Mouse (Mus musculus) CH12.LX (cell line): Measurements from ENCODE around the gene Eif3b. TPM values are rescaled to one million over a fixed set of nuclear protein-coding genes. Genes with fewer than 3 reads are reported as not detected.

ENCODE experiments used
- DNase-seq: peaks from one replicate; pipeline ENCODE4 v3.0.0-alpha.2; 2013; ENCODE audit errors: extremely low read depth
- H3K27ac ChIP-seq: 2 replicates; pipeline ENCODE4 v1.5.1; 2012; ENCODE audit warnings: low read depth, mild to moderate bottlenecking, control low read depth, moderate library complexity; ENCODE audit not compliant: insufficient read depth
- H3K27me3 ChIP-seq: replicated peaks from 2 replicates; pipeline ENCODE3; 2012; ENCODE audit warnings: inconsistent platforms
- H3K36me3 ChIP-seq, 2 experiments: replicated peaks in 1 of 2; 2 replicates each; pipeline versions ENCODE3 to v1.6.1; 2012; ENCODE audit warnings: inconsistent platforms in 1 of 2, low read length in 1 of 2, mild to moderate bottlenecking in 1 of 2, mixed read lengths in 1 of 2, moderate library complexity in 1 of 2; ENCODE audit not compliant: control insufficient read depth in 1 of 2, insufficient read depth in 1 of 2
- H3K4me1 ChIP-seq, 2 experiments: 2 replicates each; pipeline ENCODE4 v1.6.1; 2012; ENCODE audit warnings: inconsistent platforms in 1 of 2, moderate library complexity in 1 of 2; ENCODE audit not compliant: insufficient read depth in 2 of 2, control insufficient read depth in 1 of 2
- H3K4me2 ChIP-seq: 2 replicates; pipeline ENCODE4 v1.6.1; 2012; ENCODE audit warnings: low read depth, mild to moderate bottlenecking, control low read depth; ENCODE audit not compliant: poor library complexity, insufficient read depth, severe bottlenecking
- H3K4me3 ChIP-seq, 3 experiments: fragments of 150-350 bp in 1 of 3; sonication (generic) in 1 of 3; replicated peaks in 1 of 3; 2 replicates each; pipeline versions ENCODE3 to v1.5.1; 2011 to 2012; ENCODE audit warnings: low read depth in 2 of 3, low read length in 2 of 3, mild to moderate bottlenecking in 2 of 3, moderate library complexity in 2 of 3, control low read depth in 1 of 3, improper control_type of control experiment in 1 of 3, inconsistent platforms in 1 of 3, mixed read lengths in 1 of 3; ENCODE audit not compliant: poor library complexity in 1 of 3
- H3K79me2 ChIP-seq: replicated peaks from 2 replicates; pipeline ENCODE4 v1.6.1; 2012; ENCODE audit warnings: mild to moderate bottlenecking, moderate library complexity; ENCODE audit not compliant: control insufficient read depth, poor library complexity, insufficient read depth, severe bottlenecking; ENCODE audit errors: extremely low read depth
- H3K9ac ChIP-seq: 2 replicates; pipeline ENCODE4 v1.6.1; 2012; ENCODE audit warnings: low read depth, mild to moderate bottlenecking, control low read depth, moderate library complexity; ENCODE audit not compliant: insufficient read depth
- H3K9me3 ChIP-seq: replicated peaks from 2 replicates; pipeline ENCODE3; 2012; ENCODE audit warnings: low read length, inconsistent platforms, mixed read lengths
- BHLHE40 ChIP-seq: IDR thresholded peaks from 2 replicates; pipeline ENCODE4 v1.6.1; 2011; ENCODE audit warnings: mild to moderate bottlenecking, low read depth, low read length, improper control_type of control experiment
- CHD1 ChIP-seq: IDR thresholded peaks from 2 replicates; pipeline ENCODE4 v1.6.1; 2012; ENCODE audit warnings: low read depth, low read length, improper control_type of control experiment, inconsistent platforms
- CTCF ChIP-seq, 2 experiments: IDR thresholded peaks in 1 of 2; conservative IDR thresholded peaks in 1 of 2; 2 replicates each; pipeline ENCODE4 v1.5.1; 2011 to 2012; ENCODE audit warnings: low read depth in 2 of 2, low read length in 2 of 2, improper control_type of control experiment in 1 of 2, inconsistent platforms in 1 of 2, mild to moderate bottlenecking in 1 of 2, moderate library complexity in 1 of 2
- E2F4 ChIP-seq: IDR thresholded peaks from 2 replicates; pipeline ENCODE4 v1.6.1; 2011; ENCODE audit warnings: low read depth, low read length, improper control_type of control experiment; ENCODE audit not compliant: insufficient replicate concordance
- ELF1 ChIP-seq: IDR thresholded peaks from 2 replicates; pipeline ENCODE4 v1.6.1; 2014; ENCODE audit warnings: low read depth, mild to moderate bottlenecking, inconsistent platforms, low read length, improper control_type of control experiment
- EP300 ChIP-seq: IDR thresholded peaks from 2 replicates; pipeline ENCODE4 v1.6.1; 2011; ENCODE audit warnings: low read length, improper control_type of control experiment
- HCFC1 ChIP-seq: IDR thresholded peaks from 2 replicates; pipeline ENCODE4 v1.6.1; 2012; ENCODE audit warnings: low read depth, mild to moderate bottlenecking, inconsistent platforms, low read length, improper control_type of control experiment
- JUN ChIP-seq: IDR thresholded peaks from 2 replicates; pipeline ENCODE4 v1.6.1; 2011; ENCODE audit warnings: low read depth, mild to moderate bottlenecking, low read length, improper control_type of control experiment, moderate library complexity; ENCODE audit not compliant: insufficient read depth
- MAFK ChIP-seq: IDR thresholded peaks from 2 replicates; pipeline ENCODE4 v1.6.1; 2011; ENCODE audit warnings: low read length, improper control_type of control experiment; ENCODE audit not compliant: insufficient replicate concordance
- MAZ ChIP-seq: IDR thresholded peaks from 2 replicates; pipeline ENCODE4 v1.6.1; 2012; ENCODE audit warnings: low read depth, mild to moderate bottlenecking, inconsistent platforms, low read length, improper control_type of control experiment, moderate library complexity
- MEF2A ChIP-seq: IDR thresholded peaks from 2 replicates; pipeline ENCODE4 v1.6.1; 2014; ENCODE audit warnings: low read depth, mild to moderate bottlenecking, inconsistent platforms, low read length, improper control_type of control experiment, borderline replicate concordance
- MXI1 ChIP-seq: IDR thresholded peaks from 2 replicates; pipeline ENCODE4 v1.6.1; 2011; ENCODE audit warnings: mild to moderate bottlenecking, low read depth, low read length, improper control_type of control experiment
- MYC ChIP-seq: IDR thresholded peaks from 2 replicates; pipeline ENCODE4 v1.6.1; 2011; ENCODE audit warnings: low read depth, mild to moderate bottlenecking, improper control_type of control experiment, low read length
- NRF1 ChIP-seq: IDR thresholded peaks from 2 replicates; pipeline ENCODE4 v1.6.1; 2014; ENCODE audit warnings: low read depth, mild to moderate bottlenecking, inconsistent platforms, low read length, improper control_type of control experiment, moderate library complexity
- POLR2A ChIP-seq: IDR thresholded peaks from 2 replicates; pipeline ENCODE4 v1.6.1; 2011; ENCODE audit warnings: low read depth, mild to moderate bottlenecking, improper control_type of control experiment, low read length
- POLR2AphosphoS2 ChIP-seq: IDR thresholded peaks from 2 replicates; pipeline ENCODE4 v1.6.1; 2011; ENCODE audit warnings: low read depth, low read length, improper control_type of control experiment
- RAD21 ChIP-seq: IDR thresholded peaks from 2 replicates; pipeline ENCODE4 v1.6.1; 2011; ENCODE audit warnings: low read depth, mild to moderate bottlenecking, low read length, improper control_type of control experiment, moderate library complexity
- SIN3A ChIP-seq: IDR thresholded peaks from 2 replicates; pipeline ENCODE4 v1.6.1; 2012; ENCODE audit warnings: low read length, improper control_type of control experiment, inconsistent platforms
- TBP ChIP-seq: conservative IDR thresholded peaks from 2 replicates; pipeline ENCODE4 v1.6.1; 2011; ENCODE audit warnings: low read depth, low read length, improper control_type of control experiment
- UBTF ChIP-seq: IDR thresholded peaks from 2 replicates; pipeline ENCODE4 v1.6.1; 2012; ENCODE audit warnings: low read depth, mild to moderate bottlenecking, inconsistent platforms, low read length, improper control_type of control experiment, moderate library complexity
- USF2 ChIP-seq: conservative IDR thresholded peaks from 2 replicates; pipeline ENCODE4 v1.6.1; 2011; ENCODE audit warnings: low read depth, low read length, improper control_type of control experiment
- ZC3H11A ChIP-seq: IDR thresholded peaks from 2 replicates; pipeline ENCODE4 v1.6.1; 2012; ENCODE audit warnings: low read depth, mild to moderate bottlenecking, inconsistent platforms, low read length, improper control_type of control experiment
- ZKSCAN1 ChIP-seq: IDR thresholded peaks from 2 replicates; pipeline ENCODE4 v1.6.1; 2012; ENCODE audit warnings: low read depth, inconsistent platforms, low read length, improper control_type of control experiment, borderline replicate concordance
- ZMIZ1 ChIP-seq: IDR thresholded peaks from 2 replicates; pipeline ENCODE4 v1.6.1; 2012; ENCODE audit warnings: low read depth, mild to moderate bottlenecking, inconsistent platforms, low read length, improper control_type of control experiment
- dilution Hi-C: fragments of 300-500 bp; cut with MboI; formaldehyde crosslinking; loops from 2 replicates; pipeline ENCODE4 v1.14.3; 2020; ENCODE audit warnings: low sequenced_read_pairs; ENCODE audit not compliant: extremely low pct_unique_long_range_greater_than_20kb, extremely low pct_ligation_motif_present
- in situ Hi-C: fragments of 300-500 bp; cut with MboI; formaldehyde crosslinking; loops from 3 replicates; pipeline ENCODE4 v1.14.3; 2019; ENCODE audit warnings: low sequenced_read_pairs, low pct_ligation_motif_present, low pct_unique_long_range_greater_than_20kb, mixed read lengths
- polyA plus RNA-seq: library from polyadenylated mRNA; unstranded; fragments of >175 nt; gene quantifications from 2 replicates; pipeline ENCODE4 v1.2.1, GENCODE M21; 2012; ENCODE audit warnings: low read depth; ENCODE audit not compliant: insufficient read length
- total RNA-seq, 2 experiments: library from RNA; depleted of rRNA; stranded (reverse); fragments of 300-350 nt in 1 of 2; fragments of >200 nt in 1 of 2; gene quantifications; 2 replicates each; pipeline ENCODE4 v1.2.3; 2012 to 2014

Gene Eif3b
- total and polyA plus RNA-seq, 3 experiments: 79.5 to 521 (median 218) TPM

DNA sequence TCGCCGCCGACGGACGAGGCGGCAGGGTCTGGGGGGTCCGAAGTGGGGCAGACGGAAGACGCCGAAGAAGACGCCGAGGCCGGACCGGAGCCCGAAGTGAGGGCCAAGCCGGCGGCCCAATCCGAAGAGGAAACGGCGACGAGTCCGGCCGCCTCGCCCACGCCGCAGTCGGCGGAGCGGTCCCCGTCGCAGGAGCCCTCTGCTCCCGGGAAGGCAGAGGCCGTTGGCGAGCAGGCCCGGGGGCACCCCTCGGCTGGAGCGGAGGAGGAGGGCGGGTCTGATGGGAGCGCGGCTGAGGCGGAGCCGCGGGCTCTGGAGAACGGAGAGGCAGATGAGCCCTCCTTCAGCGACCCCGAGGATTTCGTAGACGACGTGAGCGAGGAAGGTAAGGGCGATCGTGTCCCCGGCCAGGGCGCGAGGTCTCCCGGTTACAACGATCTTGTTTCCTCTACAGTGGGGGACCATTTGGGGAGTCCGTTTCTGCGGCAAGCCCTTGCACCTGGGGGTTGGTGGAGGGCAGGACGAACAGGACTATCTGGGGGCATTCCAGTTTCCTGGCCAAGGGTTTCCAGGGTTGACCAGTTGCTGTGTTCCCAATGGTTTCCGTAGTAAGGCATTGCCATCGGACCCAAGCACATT lies 433 bp downstream of the Eif3b start:
- H3K27ac ChIP-seq: peak overlapping the region; percentile 25; the same call in 1 of the 2 replicates
- H3K9me3 ChIP-seq: no peaks in the 10 kb centered on the region
- peaks cover 4 to 39% of the 10 kb centered on the region in 2 experiments for H3K4me1 ChIP-seq
- dilution Hi-C loops: no loop called here
- H3K9ac ChIP-seq: peak overlapping the region; percentile 100
- H3K4me3 ChIP-seq: peak overlapping the region; percentile 80 to 100 (median 98)
- TF ChIP-seq UBTF (peak; percentile 77; the same call in 1 of the 2 replicates), ZMIZ1 (peak; percentile 13; the same call in 1 of the 2 replicates), POLR2AphosphoS2 (0 out of 2 replicates have a peak, but pooled peaks have one; percentile 4), RAD21 (no peak), ELF1 (peak; percentile 1; the same call in 1 of the 2 replicates), TBP (no peak), CTCF (conservative IDR thresholded peaks at IDR 0.05 in 1 of 2, IDR thresholded peaks at IDR 0.05 in 1 of 2; ENCODE audit: low read depth in 2 of 2, low read length in 2 of 2) (no peak), BHLHE40 (no peak)
- TF ChIP-seq, all 38 proteins: peak for 4
- H3K79me2 ChIP-seq: peaks cover 55% of the 10 kb centered on the region
- peaks cover 9 to 38% of the 10 kb centered on the region in 2 experiments for H3K36me3 ChIP-seq
- peak; percentile 9 for DNase-seq
- in situ Hi-C loops: loop anchor here (10.0 to 25.0 kb wide), 2 partner anchors 232 to 585 kb away; no protein-coding TSS in a partner anchor
- no peaks in the 10 kb centered on the region for H3K27me3 ChIP-seq
- peak overlapping the region; percentile 90 for H3K4me2 ChIP-seq

DNA sequence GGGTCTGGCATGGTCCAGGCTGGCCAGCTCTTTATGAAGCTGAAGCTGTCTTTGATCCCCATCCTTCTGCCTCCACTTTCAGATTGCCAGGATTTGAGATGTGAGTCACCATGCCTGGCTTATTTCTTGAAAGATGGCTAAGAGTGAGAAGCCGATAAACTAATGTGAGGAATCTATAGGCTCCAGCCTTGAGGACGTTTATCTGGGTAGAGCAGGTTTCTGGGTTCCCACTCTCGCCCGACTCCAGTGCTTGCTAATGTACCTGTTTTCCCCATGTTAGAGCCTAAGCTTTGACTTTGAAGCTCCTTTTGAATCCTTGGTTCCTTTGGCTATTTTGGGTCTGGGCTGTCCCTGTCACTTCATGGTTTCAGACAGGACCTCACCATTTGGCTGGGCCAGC lies 1.5 kb downstream of the Eif3b start:
- Histone ChIP-seq H3K36me3 (peaks cover 17 to 48% of the 10 kb centered on the region in 2 experiments), H3K79me2 (peaks cover 65% of the 10 kb centered on the region), H3K4me3 (peak overlapping the region; percentile 80 to 100 (median 98)), H3K4me2 (peak overlapping the region; percentile 90), H3K27me3 (no peaks in the 10 kb centered on the region), H3K9ac (peak overlapping the region; percentile 100), H3K9me3 (no peaks in the 10 kb centered on the region), H3K4me1 (peaks cover 4 to 32% of the 10 kb centered on the region in 2 experiments), H3K27ac (no peak overlapping the region)
- dilution Hi-C loops: no loop called here
- in situ Hi-C loops: loop anchor here (25.0 kb wide), 1 partner anchor 233 kb away; no protein-coding TSS in a partner anchor
- no peak for DNase-seq
- TF ChIP-seq EP300: no peak
- TF ChIP-seq MXI1: no peak
- no peak for TF ChIP-seq NRF1
- TF ChIP-seq POLR2AphosphoS2: no peak
- no peak for TF ChIP-seq ZC3H11A
- TF ChIP-seq MAFK: no peak
- TF ChIP-seq CTCF (conservative IDR thresholded peaks at IDR 0.05 in 1 of 2, IDR thresholded peaks at IDR 0.05 in 1 of 2; ENCODE audit: low read depth in 2 of 2, low read length in 2 of 2): no peak
- no peak for TF ChIP-seq POLR2A
- TF ChIP-seq CHD1: no peak
- no peak for TF ChIP-seq USF2
- TF ChIP-seq MYC: no peak
- no peak for TF ChIP-seq UBTF
- TF ChIP-seq JUN: no peak
- no peak for TF ChIP-seq E2F4
- TF ChIP-seq SIN3A: no peak; the same call in 1 of the 2 replicates
- TF ChIP-seq HCFC1: no peak
- TF ChIP-seq MAZ: no peak
- TF ChIP-seq ZKSCAN1: no peak
- TF ChIP-seq MEF2A: no peak
